Mouse (Mus musculus) liver, embryonic 13.5 days (tissue): ENCODE measurements at regions not wholly inside any gene's neighbourhood (a gene's known extent, or its start where the extent isn't known, plus 50 kb on each side); places are given as distances from the start of the nearest gene placed in this dataset.

ENCODE experiments used
- ATAC-seq: fragments of 200-750 bp; cut with Nextera tagmentation; 2 replicates; pipeline ENCODE4 v1.8.0; 2017; ENCODE audit warnings: low read depth, mild to moderate bottlenecking, moderate number of reproducible peaks, moderate library complexity
- DNase-seq: peaks from one replicate; pipeline ENCODE4 v3.0.0; 2022
- H3K27ac ChIP-seq: fragments of 300-500 bp; sonication (generic); 2 replicates; pipeline ENCODE4 v1.5.1; 2015; ENCODE audit warnings: moderate library complexity, mild to moderate bottlenecking, inconsistent platforms
- H3K27me3 ChIP-seq: fragments of 300-500 bp; sonication (generic); 2 replicates; pipeline ENCODE4 v1.6.1; 2015; ENCODE audit warnings: mild to moderate bottlenecking, inconsistent platforms
- H3K36me3 ChIP-seq: fragments of 300-500 bp; sonication (generic); 2 replicates; pipeline ENCODE4 v1.6.1; 2015; ENCODE audit warnings: mild to moderate bottlenecking, inconsistent platforms
- H3K4me1 ChIP-seq: fragments of 300-500 bp; sonication (generic); replicated peaks from 2 replicates; pipeline ENCODE4 v1.6.1; 2015; ENCODE audit warnings: inconsistent platforms
- H3K4me2 ChIP-seq: fragments of 300-500 bp; sonication (generic); 2 replicates; pipeline ENCODE4 v1.6.1; 2015; ENCODE audit warnings: inconsistent platforms, mild to moderate bottlenecking, moderate library complexity
- H3K4me3 ChIP-seq: fragments of 300-500 bp; sonication (generic); replicated peaks from 2 replicates; pipeline ENCODE4 v1.5.1; 2015; ENCODE audit warnings: mild to moderate bottlenecking, inconsistent platforms
- H3K9ac ChIP-seq: fragments of 300-500 bp; sonication (generic); 2 replicates; pipeline ENCODE4 v1.6.1; 2015; ENCODE audit warnings: mild to moderate bottlenecking, inconsistent platforms
- H3K9me3 ChIP-seq: fragments of 300-500 bp; sonication (generic); replicated peaks from 2 replicates; pipeline ENCODE4 v1.6.1; 2016; ENCODE audit warnings: inconsistent platforms
- WGBS: fragments of 180-500 bp; shearing (Covaris S2); methylation state at CpG from one replicate; pipeline ENCODE4 v1.1.7; 2015; ENCODE audit not compliant: insufficient replicate concordance; 5-methylcytosine and 5-hydroxymethylcytosine counted together

GRCm38 (mm10) chr4:153204764-153205163 is 277.8 kb downstream of the Ajap1 start:
- Histone ChIP-seq H3K4me2 (no peak overlapping the region), H3K9me3 (0 out of 2 replicates have a peak, but pooled peaks cover 2% of the 10 kb centered on the region), H3K27ac (no peak overlapping the region), H3K4me3 (no peak overlapping the region), H3K4me1 (no peaks in the 10 kb centered on the region), H3K9ac (no peak overlapping the region), H3K27me3 (no peaks in the 10 kb centered on the region), H3K36me3 (no peaks in the 10 kb centered on the region)
- WGBS, result 46% methylated on average over 7 of the region's 7 CpGs
- DNase-seq (no peak), ATAC-seq (no peak)

GRCm38 (mm10) chr4:153200799-153201770 is 281.5 kb downstream of the Ajap1 start:
- Histone ChIP-seq H3K36me3 (no peaks in the 10 kb centered on the region), H3K9ac (no peak overlapping the region), H3K9me3 (peaks cover 17% of the 10 kb centered on the region), H3K4me2 (no peak overlapping the region), H3K27me3 (no peaks in the 10 kb centered on the region), H3K4me1 (no peaks in the 10 kb centered on the region), H3K27ac (no peak overlapping the region), H3K4me3 (no peak overlapping the region)
- 71% methylated on average over 20 of the region's 20 CpGs for WGBS
- DNase-seq (no peak), ATAC-seq (no peak)

- H3K9ac ChIP-seq, result no peak overlapping the region
- DNase-seq (no peak), ATAC-seq (no peak)
- 7% methylated on average over 8 of the region's 8 CpGs for WGBS
- no peak overlapping the region for H3K27ac ChIP-seq
- no peaks in the 10 kb centered on the region for H3K27me3 ChIP-seq
- H3K4me1 ChIP-seq, result no peaks in the 10 kb centered on the region; the same call in 1 of the 2 replicates
- H3K4me2 ChIP-seq, result no peak overlapping the region
- H3K9me3 ChIP-seq, result peaks cover 9% of the 10 kb centered on the region; the same call in 1 of the 2 replicates
- no peak overlapping the region for H3K4me3 ChIP-seq
- H3K36me3 ChIP-seq, result no peaks in the 10 kb centered on the region
These were observed 293.1 kb downstream of the Ajap1 start for GRCm38 (mm10) chr4:153189485-153189884.

GRCm38 (mm10) chr4:153188504-153189031 is 294.0 kb downstream of the Ajap1 start:
- H3K36me3 ChIP-seq, result no peaks in the 10 kb centered on the region
- H3K4me3 ChIP-seq, result no peak overlapping the region
- H3K4me2 ChIP-seq, result no peak overlapping the region
- no peak for ATAC-seq
- no peaks in the 10 kb centered on the region for H3K27me3 ChIP-seq
- H3K27ac ChIP-seq, result no peak overlapping the region
- H3K9me3 ChIP-seq, result peaks cover 9% of the 10 kb centered on the region; the same call in 1 of the 2 replicates
- no peak for DNase-seq
- 3% methylated on average over 17 of the region's 17 CpGs for WGBS
- no peak overlapping the region for H3K9ac ChIP-seq
- H3K4me1 ChIP-seq, result no peaks in the 10 kb centered on the region; the same call in 1 of the 2 replicates

- H3K27me3 ChIP-seq, result no peaks in the 10 kb centered on the region
- no peaks in the 10 kb centered on the region for H3K36me3 ChIP-seq
- peaks cover 9% of the 10 kb centered on the region; the same call in 1 of the 2 replicates for H3K9me3 ChIP-seq
- DNase-seq, result no peak
- WGBS, result 0% methylated on average over 6 of the region's 6 CpGs
- no peak overlapping the region for H3K4me2 ChIP-seq
- ATAC-seq, result no peak
- no peak overlapping the region for H3K9ac ChIP-seq
- no peak overlapping the region for H3K4me3 ChIP-seq
- no peaks in the 10 kb centered on the region; the same call in 1 of the 2 replicates for H3K4me1 ChIP-seq
- H3K27ac ChIP-seq, result no peak overlapping the region
These were observed 294.6 kb downstream of the Ajap1 start for GRCm38 (mm10) chr4:153187959-153188503.

GRCm38 (mm10) chr4:153177496-153177895 is 305.1 kb downstream of the Ajap1 start:
- no peak overlapping the region for H3K4me2 ChIP-seq
- ATAC-seq (no peak), DNase-seq (no peak)
- no peak overlapping the region for H3K9ac ChIP-seq
- H3K27me3 ChIP-seq, result no peaks in the 10 kb centered on the region
- H3K4me3 ChIP-seq, result no peak overlapping the region
- peaks cover 31% of the 10 kb centered on the region for H3K9me3 ChIP-seq
- H3K27ac ChIP-seq, result no peak overlapping the region
- no peaks in the 10 kb centered on the region for H3K36me3 ChIP-seq
- no peaks in the 10 kb centered on the region for H3K4me1 ChIP-seq
- 71% methylated on average over 9 of the region's 9 CpGs for WGBS

GRCm38 (mm10) chr4:153175660-153176059 is 307.0 kb downstream of the Ajap1 start:
- Histone ChIP-seq H3K27me3 (no peaks in the 10 kb centered on the region), H3K9ac (no peak overlapping the region), H3K4me1 (no peaks in the 10 kb centered on the region), H3K36me3 (no peaks in the 10 kb centered on the region), H3K9me3 (peaks cover 35% of the 10 kb centered on the region), H3K4me2 (no peak overlapping the region), H3K4me3 (no peak overlapping the region), H3K27ac (no peak overlapping the region)
- 12% methylated on average over 12 of the region's 12 CpGs for WGBS
- DNase-seq (no peak), ATAC-seq (no peak)

GRCm38 (mm10) chr4:153175077-153175476 is 307.5 kb downstream of the Ajap1 start:
- Histone ChIP-seq H3K4me3 (no peak overlapping the region), H3K9me3 (peaks cover 41% of the 10 kb centered on the region), H3K4me2 (no peak overlapping the region), H3K27me3 (no peaks in the 10 kb centered on the region), H3K4me1 (no peaks in the 10 kb centered on the region), H3K27ac (no peak overlapping the region), H3K36me3 (no peaks in the 10 kb centered on the region), H3K9ac (no peak overlapping the region)
- ATAC-seq (no peak), DNase-seq (no peak)
- 72% methylated on average over 15 of the region's 15 CpGs for WGBS

GRCm38 (mm10) chr4:153169991-153170390 is 312.6 kb downstream of the Ajap1 start:
- Histone ChIP-seq H3K4me2 (no peak overlapping the region), H3K36me3 (no peaks in the 10 kb centered on the region), H3K4me3 (no peak overlapping the region), H3K9me3 (peaks cover 36% of the 10 kb centered on the region), H3K4me1 (no peaks in the 10 kb centered on the region), H3K27ac (no peak overlapping the region), H3K27me3 (no peaks in the 10 kb centered on the region), H3K9ac (no peak overlapping the region)
- DNase-seq (no peak), ATAC-seq (no peak)
- 71% methylated on average over 9 of the region's 9 CpGs for WGBS

GRCm38 (mm10) chr4:153164810-153165209 is 317.8 kb downstream of the Ajap1 start:
- ATAC-seq (no peak), DNase-seq (no peak)
- Histone ChIP-seq H3K4me3 (no peak overlapping the region), H3K9me3 (peaks cover 36% of the 10 kb centered on the region; the same call in 1 of the 2 replicates), H3K9ac (no peak overlapping the region), H3K4me1 (no peaks in the 10 kb centered on the region), H3K27ac (no peak overlapping the region), H3K4me2 (no peak overlapping the region), H3K36me3 (no peaks in the 10 kb centered on the region), H3K27me3 (no peaks in the 10 kb centered on the region)
- WGBS, result 65% methylated on average over 10 of the region's 10 CpGs

- Histone ChIP-seq H3K36me3 (no peaks in the 10 kb centered on the region), H3K4me3 (no peak overlapping the region), H3K4me2 (no peak overlapping the region), H3K27me3 (no peaks in the 10 kb centered on the region), H3K27ac (no peak overlapping the region), H3K4me1 (no peaks in the 10 kb centered on the region), H3K9me3 (peaks cover 40% of the 10 kb centered on the region; the same call in 1 of the 2 replicates), H3K9ac (no peak overlapping the region)
- DNase-seq, result no peak
- WGBS, result 63% methylated on average over 3 of the region's 3 CpGs
- no peak for ATAC-seq
These were observed 322.5 kb downstream of the Ajap1 start for GRCm38 (mm10) chr4:153160115-153160514.
